Mouse (Mus musculus) olfactory bulb, adult 2 months (tissue): ENCODE measurements at regions not wholly inside any gene's neighbourhood (a gene's known extent, or its start where the extent isn't known, plus 50 kb on each side); places are given as distances from the start of the nearest gene placed in this dataset.

ENCODE experiments used
- H3K27ac ChIP-seq: fragments of 200-500 bp; 2 replicates; pipeline ENCODE4 v1.5.1; 2012; ENCODE audit warnings: low read depth, low read length; ENCODE audit not compliant: insufficient read depth
- H3K4me1 ChIP-seq: fragments of 200-500 bp; 2 replicates; pipeline ENCODE4 v1.6.1; 2012; ENCODE audit warnings: low read length; ENCODE audit not compliant: control insufficient read depth, insufficient read depth
- H3K4me3 ChIP-seq: fragments of 200-500 bp; 2 replicates; pipeline ENCODE4 v1.5.1; 2012; ENCODE audit warnings: mild to moderate bottlenecking, low read depth, low read length, moderate library complexity; ENCODE audit not compliant: insufficient read depth
- CTCF ChIP-seq: fragments of 200-500 bp; IDR thresholded peaks from 2 replicates; pipeline ENCODE4 v1.5.1; 2012; ENCODE audit warnings: low read depth, mild to moderate bottlenecking, low read length, moderate library complexity; ENCODE audit not compliant: insufficient read depth
- POLR2A ChIP-seq: fragments of 200-500 bp; IDR thresholded peaks from 2 replicates; pipeline ENCODE4 v1.6.1; 2012; ENCODE audit warnings: mild to moderate bottlenecking, low read depth, low read length, moderate library complexity; ENCODE audit not compliant: insufficient read depth
- WGBS: fragments of 180-500 bp; shearing (Covaris S2); methylation state at CpG from one replicate; pipeline ENCODE4 v1.1.7; 2018; 5-methylcytosine and 5-hydroxymethylcytosine counted together

GRCm38 (mm10) chr9:47279410-47279809, 250.6 kb upstream of the Cadm1 start:
- no peak overlapping the region for H3K27ac ChIP-seq
- 54% methylated on average over 6 of the region's 6 CpGs for WGBS
- H3K4me3 ChIP-seq = no peak overlapping the region
- no peaks in the 10 kb centered on the region for H3K4me1 ChIP-seq
- TF ChIP-seq CTCF (no peak), POLR2A (no peak)

- Histone ChIP-seq H3K4me3 (no peak overlapping the region), H3K4me1 (no peaks in the 10 kb centered on the region), H3K27ac (no peak overlapping the region)
- 55% methylated on average over 7 of the region's 7 CpGs for WGBS
- no peak for TF ChIP-seq POLR2A
- no peak for TF ChIP-seq CTCF
Measured at GRCm38 (mm10) chr9:47280146-47280545, 249.8 kb upstream of the Cadm1 start.

GRCm38 (mm10) chr9:47280598-47280997, 249.4 kb upstream of the Cadm1 start:
- no peak for TF ChIP-seq CTCF
- no peak for TF ChIP-seq POLR2A
- H3K4me1 ChIP-seq = no peaks in the 10 kb centered on the region
- WGBS = 44% methylated on average over 8 of the region's 8 CpGs
- H3K27ac ChIP-seq = no peak overlapping the region
- no peak overlapping the region for H3K4me3 ChIP-seq

- H3K4me3 ChIP-seq = no peak overlapping the region
- H3K27ac ChIP-seq = no peak overlapping the region
- H3K4me1 ChIP-seq = no peaks in the 10 kb centered on the region
- TF ChIP-seq POLR2A (no peak), CTCF (no peak)
- WGBS = 59% methylated on average over 4 of the region's 4 CpGs
Measured at GRCm38 (mm10) chr9:47283746-47284455, 246.1 kb upstream of the Cadm1 start.

- TF ChIP-seq CTCF (no peak), POLR2A (no peak)
- H3K4me3 ChIP-seq = no peak overlapping the region
- 80% methylated on average over 9 of the region's 9 CpGs for WGBS
- no peak overlapping the region for H3K27ac ChIP-seq
- H3K4me1 ChIP-seq = no peaks in the 10 kb centered on the region
Measured at GRCm38 (mm10) chr9:47286930-47287722, 242.8 kb upstream of the Cadm1 start.

- no peak for TF ChIP-seq CTCF
- TF ChIP-seq POLR2A = no peak
- WGBS = 91% methylated on average over 7 of the region's 7 CpGs
- no peak overlapping the region for H3K27ac ChIP-seq
- no peaks in the 10 kb centered on the region for H3K4me1 ChIP-seq
- H3K4me3 ChIP-seq = no peak overlapping the region
Measured at GRCm38 (mm10) chr9:47288587-47289199, 241.3 kb upstream of the Cadm1 start.

- Histone ChIP-seq H3K4me3 (no peak overlapping the region), H3K4me1 (no peaks in the 10 kb centered on the region), H3K27ac (no peak overlapping the region)
- TF ChIP-seq POLR2A = no peak
- TF ChIP-seq CTCF = no peak
- WGBS = 82% methylated on average over 1 of the region's 1 CpGs
Measured at GRCm38 (mm10) chr9:47300633-47301032, 229.3 kb upstream of the Cadm1 start.

- Histone ChIP-seq H3K27ac (no peak overlapping the region), H3K4me3 (no peak overlapping the region), H3K4me1 (peaks cover 4% of the 10 kb centered on the region; the same call in 1 of the 2 replicates)
- TF ChIP-seq CTCF = no peak
- TF ChIP-seq POLR2A = no peak
- WGBS = 63% methylated on average over 7 of the region's 7 CpGs
Measured at GRCm38 (mm10) chr9:47307125-47307751, 222.7 kb upstream of the Cadm1 start.
